Mouse (Mus musculus) spleen, postnatal 0 days (tissue): ENCODE results near the gene Rusc1. TPM values are rescaled to one million over a fixed set of nuclear protein-coding genes. Genes with fewer than 3 reads are reported as not detected.

ENCODE experiments used
- polyA plus RNA-seq: library from polyadenylated mRNA; unstranded; fragments of >200 nt; fragmentation: Nextera tagmentation; extraction: Ambion mirVana; gene quantifications from 2 replicates; pipeline ENCODE4 v1.2.1, GENCODE M21; 2015

Gene Rusc1
- 5.8 and 6.5 TPM in 2 replicates for polyA plus RNA-seq

DNA sequence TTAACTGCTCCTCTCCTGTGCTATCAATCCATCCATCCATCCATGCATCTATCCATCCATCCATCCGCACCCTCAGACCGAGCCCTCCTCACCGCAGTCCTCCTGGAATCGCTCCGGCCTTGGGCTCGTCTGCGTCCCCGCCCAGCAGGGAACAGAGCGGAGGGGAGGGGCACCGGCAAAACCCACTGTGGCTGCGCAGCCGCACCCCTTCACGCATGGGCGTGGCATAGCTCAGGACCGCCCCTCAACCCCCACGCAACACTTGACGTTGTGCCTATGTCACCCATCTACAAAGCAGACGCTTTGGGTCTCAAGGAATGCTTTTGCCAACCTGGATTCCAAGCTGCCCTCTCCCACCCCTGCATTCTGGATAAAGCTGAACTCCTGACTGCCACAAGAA lies at the start of gene Rusc1:
Rusc1 (minus strand) TSS at position 137 of the 400 bp plus-strand sequence.

DNA sequence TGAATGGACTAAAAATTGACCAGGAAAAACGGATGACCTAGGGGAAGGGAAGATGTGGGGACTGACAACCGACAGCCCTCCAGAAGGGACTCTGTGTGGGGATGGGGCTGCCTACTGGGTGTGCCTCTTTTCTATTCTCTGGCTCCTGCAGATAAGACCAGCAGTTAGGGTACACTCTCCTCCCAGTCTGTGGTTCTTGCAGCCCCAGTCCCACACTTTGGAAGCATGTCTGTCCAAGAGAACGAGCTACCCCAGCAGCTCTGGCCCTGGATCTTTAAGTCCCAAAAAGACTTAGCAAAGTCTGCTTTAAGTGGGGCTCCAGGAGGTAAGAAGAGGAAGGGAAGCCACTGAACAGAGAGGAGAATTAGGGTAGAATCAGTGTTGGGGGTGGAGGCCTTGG lies 42.8 kb upstream of the Rusc1 start, which contains the start of gene Pklr:
Pklr (plus strand) TSS at position 185 of the 400 bp plus-strand sequence.

GRCm38 (mm10) chr3:89101812-89102494 lies 8.8 kb upstream of the Rusc1 start, which contains the start of gene Fdps:
Fdps (minus strand) TSS chr3:89101959.

DNA sequence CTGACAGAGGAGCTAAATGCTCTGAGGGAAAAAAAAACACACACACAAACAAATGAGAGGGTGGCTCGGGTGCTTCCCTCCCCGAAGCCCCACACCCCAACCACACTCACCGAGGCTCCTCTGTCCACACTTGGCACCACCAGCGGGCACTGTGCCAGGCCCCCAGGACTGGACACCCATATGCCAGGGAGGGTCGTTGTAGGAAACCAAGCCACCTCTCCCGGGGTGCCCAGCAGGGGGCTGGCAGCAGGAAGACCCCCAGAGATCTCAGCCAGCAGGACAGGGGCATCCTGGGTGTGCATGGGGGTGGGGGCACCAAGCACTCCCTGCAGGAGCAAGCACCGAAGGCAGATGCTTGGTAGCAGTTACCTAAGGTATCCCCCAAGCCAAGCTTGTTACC lies 7.7 kb upstream of the Rusc1 start, which contains the start of gene Gm43738:
Gm43738 (minus strand) TSS at position 289 of the 400 bp plus-strand sequence.

Other genes starting within 250 kb of the Rusc1 start
- 21.0 and 24.4 TPM in 2 replicates for gene Msto1, start 179.3 kb downstream of the Rusc1 start, polyA plus RNA-seq
- gene Ash1l, start 142.7 kb downstream of the Rusc1 start, polyA plus RNA-seq: 10.3 and 12.4 TPM in 2 replicates
- gene Dap3, start 142.1 kb downstream of the Rusc1 start, polyA plus RNA-seq: 113 and 124 TPM in 2 replicates
- not detected in 2 replicates for gene Gm43738, start 7.8 kb upstream of the Rusc1 start, polyA plus RNA-seq
- 52.6 and 62.7 TPM in 2 replicates for gene Fdps, start 8.6 kb upstream of the Rusc1 start, polyA plus RNA-seq
- 37.9 and 48.2 TPM in 2 replicates for gene Pklr, start 42.8 kb upstream of the Rusc1 start, polyA plus RNA-seq
- 0.87 and 0.97 TPM in 2 replicates for gene Hcn3, start 66.9 kb upstream of the Rusc1 start, polyA plus RNA-seq
- 14.5 and 15.9 TPM in 2 replicates for gene Clk2, start 71.5 kb upstream of the Rusc1 start, polyA plus RNA-seq
- gene Scamp3, start 84.2 kb upstream of the Rusc1 start, polyA plus RNA-seq: 51.1 and 56.9 TPM in 2 replicates
- gene Fam189b, start 89.8 kb upstream of the Rusc1 start, polyA plus RNA-seq: 3.4 and 7.0 TPM in 2 replicates
- gene Gba, start 109.6 kb upstream of the Rusc1 start, polyA plus RNA-seq: 27.4 and 34.1 TPM in 2 replicates
- 4.1 and 6.7 TPM in 2 replicates for gene Thbs3, start 121.9 kb upstream of the Rusc1 start, polyA plus RNA-seq
- gene Mtx1, start 133.8 kb upstream of the Rusc1 start, polyA plus RNA-seq: 110 and 117 TPM in 2 replicates
- gene Muc1, start 135.7 kb upstream of the Rusc1 start, polyA plus RNA-seq: 0.24 and 0.66 TPM in 2 replicates
- 142 and 145 TPM in 2 replicates for gene Krtcap2, start 152.7 kb upstream of the Rusc1 start, polyA plus RNA-seq
- gene Trim46, start 153.0 kb upstream of the Rusc1 start, polyA plus RNA-seq: 0.10 and 0.32 TPM in 2 replicates
- 92.8 and 112 TPM in 2 replicates for gene Dpm3, start 166.0 kb upstream of the Rusc1 start, polyA plus RNA-seq
- 36.7 and 47.5 TPM in 2 replicates for gene Slc50a1, start 177.3 kb upstream of the Rusc1 start, polyA plus RNA-seq
- 12.4 and 15.9 TPM in 2 replicates for gene Efna1, start 187.8 kb upstream of the Rusc1 start, polyA plus RNA-seq
- 0.12 and 0.20 TPM in 2 replicates for gene Efna3, start 229.7 kb upstream of the Rusc1 start, polyA plus RNA-seq
- gene Efna4, start 244.7 kb upstream of the Rusc1 start, polyA plus RNA-seq: 2.4 and 2.6 TPM in 2 replicates